Mouse (Mus musculus) limb, embryonic 11.5 days (tissue): ENCODE data around the gene Poldip3. TPM values are rescaled to one million over a fixed set of nuclear protein-coding genes. Genes with fewer than 3 reads are reported as not detected.

Experiments
- ATAC-seq: fragments of 200-750 bp; cut with Nextera tagmentation; 2 replicates; pipeline ENCODE4 v1.8.0; 2017; ENCODE audit warnings: low read depth; ENCODE audit not compliant: insufficient number of reproducible peaks, low FRiP score, low TSS enrichment
- DNase-seq: peaks from one replicate; pipeline ENCODE4 v3.0.0-alpha.2; 2015; ENCODE audit warnings: low spot score
- H3K27ac ChIP-seq: fragments of 300-500 bp; sonication (generic); replicated peaks from 2 replicates; pipeline ENCODE4 v1.5.1; 2014; ENCODE audit warnings: low read depth, mild to moderate bottlenecking, low read length
- H3K27me3 ChIP-seq: fragments of 300-500 bp; sonication (generic); 2 replicates; pipeline ENCODE4 v1.6.1; 2014; ENCODE audit warnings: mild to moderate bottlenecking, low read length, mixed read lengths; ENCODE audit not compliant: control insufficient read depth, insufficient read depth
- H3K36me3 ChIP-seq: fragments of 300-500 bp; sonication (generic); 2 replicates; pipeline ENCODE4 v1.6.1; 2014; ENCODE audit warnings: mild to moderate bottlenecking, low read length, moderate library complexity, mixed read lengths; ENCODE audit not compliant: control insufficient read depth, insufficient read depth
- H3K4me1 ChIP-seq: fragments of 300-500 bp; sonication (generic); 2 replicates; pipeline ENCODE4 v1.6.1; 2014; ENCODE audit warnings: low read length, mixed read lengths; ENCODE audit not compliant: control insufficient read depth, insufficient read depth
- H3K4me2 ChIP-seq: fragments of 300-500 bp; sonication (generic); 2 replicates; pipeline ENCODE4 v1.6.1; 2014; ENCODE audit warnings: low read depth, mild to moderate bottlenecking, moderate library complexity; ENCODE audit not compliant: severe bottlenecking
- H3K4me3 ChIP-seq: fragments of 300-500 bp; sonication (generic); 2 replicates; pipeline ENCODE4 v1.5.1; 2014; ENCODE audit warnings: low read depth, low read length
- H3K9ac ChIP-seq: fragments of 300-500 bp; sonication (generic); 2 replicates; pipeline ENCODE4 v1.6.1; 2014; ENCODE audit warnings: mild to moderate bottlenecking, low read length
- H3K9me3 ChIP-seq: fragments of 300-500 bp; sonication (generic); 2 replicates; pipeline ENCODE4 v1.6.1; 2016; ENCODE audit warnings: low read length; ENCODE audit not compliant: control insufficient read depth
- WGBS: fragments of 180-500 bp; shearing (Covaris S2); extraction: QIAGEN DNeasy Blood & Tissue Kit; methylation state at CpG from one replicate; pipeline ENCODE4 v1.1.7; 2014; 5-methylcytosine and 5-hydroxymethylcytosine counted together
- polyA plus RNA-seq: library from polyadenylated mRNA; unstranded; fragments of >200 nt; fragmentation: Nextera tagmentation; extraction: Ambion mirVana; gene quantifications from 2 replicates; pipeline ENCODE4 v1.2.1, GENCODE M21; 2014

Gene Poldip3
- polyA plus RNA-seq, 1 experiment from 2014 or later = 176 TPM

GRCm38 (mm10) chr15:83172492-83173429, 23.6 kb upstream of the Poldip3 start, which contains the start of gene Cyb5r3:
Gene Cyb5r3 (minus strand): TSS chr15:83172592.
- no peak for DNase-seq
- WGBS = 39% methylated on average over 28 of the region's 28 CpGs
- Histone ChIP-seq H3K4me3 (peak within 1 kb of the TSS; percentile 81), H3K27me3 (no peaks in the 10 kb centered on the region), H3K9ac (peak within 1 kb of the TSS; percentile 79), H3K4me2 (peak within 1 kb of the TSS; percentile 89), H3K36me3 (no peaks in the 10 kb centered on the region), H3K4me1 (peaks cover 4% of the 10 kb centered on the region; the same call in 1 of the 2 replicates), H3K27ac (peak within 1 kb of the TSS; percentile 65; the same call in 1 of the 2 replicates), H3K9me3 (no peaks in the 10 kb centered on the region)
- ATAC-seq = peak; percentile 55; the same call in 1 of the 2 replicates

GRCm38 (mm10) chr15:83171712-83172481, 22.7 kb upstream of the Poldip3 start:
- H3K9me3 ChIP-seq = no peaks in the 10 kb centered on the region
- no peaks in the 10 kb centered on the region for H3K27me3 ChIP-seq
- H3K36me3 ChIP-seq = no peaks in the 10 kb centered on the region
- under 1% methylated on average over 67 of the region's 67 CpGs for WGBS
- peak overlapping the region; percentile 81 for H3K4me3 ChIP-seq
- H3K9ac ChIP-seq = peak overlapping the region; percentile 79
- DNase-seq (peak; percentile 97), ATAC-seq (peak; percentile 92)
- peak overlapping the region; percentile 65; the same call in 1 of the 2 replicates for H3K27ac ChIP-seq
- peaks cover 4% of the 10 kb centered on the region; the same call in 1 of the 2 replicates for H3K4me1 ChIP-seq
- H3K4me2 ChIP-seq = peak overlapping the region; percentile 89

GRCm38 (mm10) chr15:83170956-83171659, 21.9 kb upstream of the Poldip3 start:
- ATAC-seq = no peak
- no peaks in the 10 kb centered on the region for H3K9me3 ChIP-seq
- peak overlapping the region; percentile 81 for H3K4me3 ChIP-seq
- H3K4me2 ChIP-seq = peak overlapping the region; percentile 89
- 0 out of 2 replicates have a peak, but pooled peaks cover under 1% of the 10 kb centered on the region for H3K36me3 ChIP-seq
- 59% methylated on average over 8 of the region's 8 CpGs for WGBS
- peaks cover 4% of the 10 kb centered on the region; the same call in 1 of the 2 replicates for H3K4me1 ChIP-seq
- no peak overlapping the region for H3K27ac ChIP-seq
- no peaks in the 10 kb centered on the region for H3K27me3 ChIP-seq
- H3K9ac ChIP-seq = no peak overlapping the region
- no peak for DNase-seq

DNA sequence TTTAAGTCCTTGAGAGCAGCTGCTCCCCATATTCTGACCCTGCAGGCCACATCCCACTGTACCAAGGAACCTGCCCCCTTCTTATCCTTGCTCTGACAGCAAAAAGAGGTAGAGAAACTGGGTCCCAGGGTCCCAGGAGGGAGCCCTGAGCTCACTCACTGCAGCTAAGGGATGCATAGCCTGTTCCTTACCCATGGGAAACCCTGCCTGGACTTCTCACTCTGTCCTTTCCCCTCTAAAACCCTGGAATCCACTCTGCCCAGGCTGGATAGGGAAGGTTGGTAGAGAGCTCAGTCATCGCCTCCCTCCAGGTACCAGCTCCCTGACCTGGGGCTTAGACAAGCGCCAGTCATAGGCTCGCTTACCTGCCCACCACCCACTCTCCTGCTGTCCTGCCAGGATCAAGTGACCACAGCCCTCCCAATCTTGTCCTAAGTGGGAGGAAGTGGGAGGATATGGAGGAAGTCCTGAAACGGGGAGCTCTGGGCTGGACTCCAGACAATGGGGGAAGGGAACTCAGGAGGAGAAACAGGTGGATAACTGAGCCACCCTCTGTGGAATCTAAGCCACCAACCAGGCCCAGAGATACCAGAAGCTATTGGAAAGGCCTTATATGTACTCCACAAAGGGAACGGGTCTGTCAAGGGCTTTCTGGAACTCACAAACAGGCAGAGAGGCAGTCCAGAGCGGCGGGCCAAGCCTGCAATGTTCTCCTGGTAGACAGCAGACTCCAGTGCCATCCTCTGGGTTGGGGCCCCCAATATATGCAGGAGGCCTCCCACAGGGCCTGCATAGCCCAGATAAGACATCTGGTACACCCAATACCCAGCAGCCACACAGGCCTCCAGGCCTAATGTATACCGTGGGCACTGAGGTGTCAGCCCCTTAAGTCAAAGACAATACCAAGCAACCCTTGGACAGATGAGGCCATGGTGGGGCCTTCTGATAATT, 20.9 kb upstream of the Poldip3 start:
- ATAC-seq (no peak), DNase-seq (no peak)
- no peak overlapping the region for H3K27ac ChIP-seq
- H3K4me1 ChIP-seq = peaks cover 4% of the 10 kb centered on the region; the same call in 1 of the 2 replicates
- no peaks in the 10 kb centered on the region for H3K27me3 ChIP-seq
- H3K9me3 ChIP-seq = no peaks in the 10 kb centered on the region
- H3K4me2 ChIP-seq = no peak overlapping the region
- H3K9ac ChIP-seq = no peak overlapping the region
- 84% methylated on average over 8 of the region's 8 CpGs for WGBS
- peaks cover 3% of the 10 kb centered on the region; the same call in 1 of the 2 replicates for H3K36me3 ChIP-seq
- H3K4me3 ChIP-seq = no peak overlapping the region

GRCm38 (mm10) chr15:83168875-83169771, 19.9 kb upstream of the Poldip3 start:
- peaks cover 4% of the 10 kb centered on the region; the same call in 1 of the 2 replicates for H3K4me1 ChIP-seq
- no peak overlapping the region for H3K27ac ChIP-seq
- no peak overlapping the region for H3K9ac ChIP-seq
- WGBS = 79% methylated on average over 7 of the region's 7 CpGs
- H3K36me3 ChIP-seq = peaks cover 3% of the 10 kb centered on the region; the same call in 1 of the 2 replicates
- H3K4me2 ChIP-seq = no peak overlapping the region
- no peak overlapping the region for H3K4me3 ChIP-seq
- no peak for DNase-seq
- no peaks in the 10 kb centered on the region for H3K27me3 ChIP-seq
- no peaks in the 10 kb centered on the region for H3K9me3 ChIP-seq
- no peak for ATAC-seq

- ATAC-seq (no peak), DNase-seq (no peak)
- Histone ChIP-seq H3K27me3 (no peaks in the 10 kb centered on the region), H3K27ac (no peak overlapping the region), H3K4me1 (peaks cover 4% of the 10 kb centered on the region; the same call in 1 of the 2 replicates), H3K36me3 (peaks cover 3% of the 10 kb centered on the region; the same call in 1 of the 2 replicates), H3K4me3 (no peak overlapping the region), H3K9me3 (no peaks in the 10 kb centered on the region), H3K9ac (no peak overlapping the region), H3K4me2 (no peak overlapping the region)
- 91% methylated on average over 3 of the region's 3 CpGs for WGBS
These were observed 19.1 kb upstream of the Poldip3 start for GRCm38 (mm10) chr15:83168311-83168710.
